Mouse (Mus musculus) liver, embryonic 14.5 days (tissue): Measurements from ENCODE around the gene Txnrd2. TPM values are rescaled to one million over a fixed set of nuclear protein-coding genes. Genes with fewer than 3 reads are reported as not detected.
A peak's percentile ranks its signal among the peaks of the same experiment; 100 is the strongest.

Source experiments
- ATAC-seq: fragments of 200-750 bp; cut with Nextera tagmentation; 2 replicates; pipeline ENCODE4 v1.8.0; 2017; ENCODE audit warnings: moderate number of reproducible peaks, mild to moderate bottlenecking, moderate library complexity; ENCODE audit not compliant: insufficient read depth
- DNase-seq, 3 experiments: peaks; one replicate each; pipeline ENCODE4 v3.0.0-alpha.2; 2012 to 2013; ENCODE audit warnings: low read depth in 3 of 3, low spot score in 3 of 3
- H3K27ac ChIP-seq: fragments of 300-500 bp; sonication (generic); 2 replicates; pipeline ENCODE4 v1.5.1; 2014; ENCODE audit warnings: moderate library complexity, mild to moderate bottlenecking, control low read depth, inconsistent platforms
- H3K27me3 ChIP-seq: fragments of 300-500 bp; sonication (generic); 2 replicates; pipeline ENCODE4 v1.6.1; 2014; ENCODE audit warnings: mild to moderate bottlenecking, low read length, moderate library complexity; ENCODE audit not compliant: control insufficient read depth, insufficient read depth
- H3K36me3 ChIP-seq: fragments of 300-500 bp; sonication (generic); replicated peaks from 2 replicates; pipeline ENCODE4 v1.6.1; 2014; ENCODE audit warnings: low read depth; ENCODE audit not compliant: control insufficient read depth, insufficient read depth
- H3K4me1 ChIP-seq, 2 experiments: fragments of 200-500 bp in 1 of 2; fragments of 300-500 bp in 1 of 2; sonication (generic) in 1 of 2; replicated peaks; 2 replicates each; pipeline ENCODE4 v1.6.1; 2012 to 2014; ENCODE audit warnings: antibody characterized with exemption in 1 of 2, inconsistent platforms in 1 of 2, low read length in 1 of 2; ENCODE audit not compliant: control insufficient read depth in 2 of 2, insufficient read depth in 2 of 2
- H3K4me2 ChIP-seq: fragments of 300-500 bp; sonication (generic); 2 replicates; pipeline ENCODE4 v1.6.1; 2014; ENCODE audit warnings: low read depth, mild to moderate bottlenecking, control low read depth, moderate library complexity
- H3K4me3 ChIP-seq, 2 experiments: fragments of 200-500 bp in 1 of 2; fragments of 300-500 bp in 1 of 2; sonication (generic) in 1 of 2; 2 replicates each; pipeline ENCODE4 v1.5.1; 2012 to 2014; ENCODE audit warnings: low read depth in 2 of 2, low read length in 2 of 2, mild to moderate bottlenecking in 2 of 2, control low read depth in 1 of 2, inconsistent platforms in 1 of 2, moderate library complexity in 1 of 2; ENCODE audit not compliant: insufficient read depth in 1 of 2
- H3K9ac ChIP-seq: fragments of 300-500 bp; sonication (generic); replicated peaks from 2 replicates; pipeline ENCODE4 v1.6.1; 2014; ENCODE audit warnings: mild to moderate bottlenecking, control low read depth, moderate library complexity
- H3K9me3 ChIP-seq: fragments of 300-500 bp; sonication (generic); 2 replicates; pipeline ENCODE4 v1.6.1; 2016; ENCODE audit warnings: low read length, mixed read lengths; ENCODE audit not compliant: control insufficient read depth
- CTCF ChIP-seq: IDR thresholded peaks from 2 replicates; pipeline ENCODE4 v1.5.1; 2016; ENCODE audit warnings: antibody characterized with exemption, low read depth, control low read depth
- EP300 ChIP-seq: IDR thresholded peaks from 2 replicates; pipeline ENCODE4 v1.6.1; 2016; ENCODE audit warnings: antibody characterized with exemption, low read depth
- WGBS: fragments of 180-500 bp; shearing (Covaris S2); extraction: QIAGEN DNeasy Blood & Tissue Kit; methylation state at CpG from one replicate; pipeline ENCODE4 v1.1.7; 2014; ENCODE audit not compliant: insufficient replicate concordance; 5-methylcytosine and 5-hydroxymethylcytosine counted together
- polyA plus RNA-seq, 2 experiments: library from polyadenylated mRNA; depleted of rRNA in 1 of 2; stranded (reverse) in 1 of 2; unstranded in 1 of 2; fragments of >200 nt; fragmentation: Nextera tagmentation in 1 of 2; extraction: Ambion mirVana in 1 of 2; gene quantifications; 2 replicates each; pipeline versions ENCODE4 v1.2.1 to v1.2.3; 2012 to 2014

The Txnrd2 gene
- polyA plus RNA-seq, 2 experiments: 112 to 113 TPM

- Histone ChIP-seq H3K27ac (no peak overlapping the region), H3K27me3 (no peaks in the 10 kb centered on the region), H3K9me3 (no peaks in the 10 kb centered on the region), H3K9ac (no peak overlapping the region), H3K4me1 (peaks cover 17 to 31% of the 10 kb centered on the region in 2 experiments), H3K4me3 (no peak overlapping the region), H3K36me3 (peaks cover 44% of the 10 kb centered on the region), H3K4me2 (no peak overlapping the region)
- DNase-seq (no peak), ATAC-seq (no peak)
- TF ChIP-seq CTCF: no peak
- no peak for TF ChIP-seq EP300
- WGBS: 83% methylated on average over 18 of the region's 18 CpGs
Measured at GRCm38 (mm10) chr16:18416094-18416761, 10.0 kb upstream of the Txnrd2 start.

- no peak overlapping the region for H3K4me2 ChIP-seq
- no peak for ATAC-seq
- H3K36me3 ChIP-seq: peaks cover 43% of the 10 kb centered on the region
- no peak overlapping the region for H3K4me3 ChIP-seq
- H3K27me3 ChIP-seq: no peaks in the 10 kb centered on the region
- no peak for TF ChIP-seq CTCF
- TF ChIP-seq EP300: no peak
- DNase-seq: no peak
- 81% methylated on average over 3 of the region's 3 CpGs for WGBS
- no peaks in the 10 kb centered on the region for H3K9me3 ChIP-seq
- H3K9ac ChIP-seq: no peak overlapping the region
- no peak overlapping the region for H3K27ac ChIP-seq
- peaks cover 17 to 31% of the 10 kb centered on the region in 2 experiments for H3K4me1 ChIP-seq
Measured at GRCm38 (mm10) chr16:18416837-18417236, 9.3 kb upstream of the Txnrd2 start.

DNA sequence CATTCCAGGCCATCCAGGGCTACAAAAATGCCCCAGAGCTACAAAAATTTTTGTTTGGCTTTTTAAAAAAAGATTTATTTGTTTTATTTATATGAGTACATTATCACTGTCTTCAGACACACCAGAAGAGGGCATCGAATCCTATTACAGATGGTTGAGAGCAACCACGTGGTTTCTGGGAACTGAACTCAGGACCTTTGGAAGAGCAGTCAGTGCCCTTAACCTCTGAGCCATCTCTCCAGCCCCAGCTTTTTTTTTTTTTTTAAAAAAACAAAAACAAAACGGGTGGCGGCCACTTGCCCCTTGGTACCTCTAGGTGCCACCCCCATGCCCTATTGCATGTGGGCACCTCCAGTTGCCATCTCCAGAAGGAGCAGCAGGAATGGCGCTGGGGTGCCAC, 8.7 kb upstream of the Txnrd2 start:
- DNase-seq: no peak
- Histone ChIP-seq H3K27ac (no peak overlapping the region), H3K4me3 (no peak overlapping the region), H3K36me3 (peaks cover 47% of the 10 kb centered on the region), H3K4me1 (peaks cover 17 to 31% of the 10 kb centered on the region in 2 experiments), H3K9ac (no peak overlapping the region), H3K27me3 (no peaks in the 10 kb centered on the region), H3K9me3 (no peaks in the 10 kb centered on the region), H3K4me2 (no peak overlapping the region)
- no peak for TF ChIP-seq EP300
- TF ChIP-seq CTCF: no peak
- ATAC-seq: no peak
- 77% methylated on average over 5 of the region's 5 CpGs for WGBS

DNA sequence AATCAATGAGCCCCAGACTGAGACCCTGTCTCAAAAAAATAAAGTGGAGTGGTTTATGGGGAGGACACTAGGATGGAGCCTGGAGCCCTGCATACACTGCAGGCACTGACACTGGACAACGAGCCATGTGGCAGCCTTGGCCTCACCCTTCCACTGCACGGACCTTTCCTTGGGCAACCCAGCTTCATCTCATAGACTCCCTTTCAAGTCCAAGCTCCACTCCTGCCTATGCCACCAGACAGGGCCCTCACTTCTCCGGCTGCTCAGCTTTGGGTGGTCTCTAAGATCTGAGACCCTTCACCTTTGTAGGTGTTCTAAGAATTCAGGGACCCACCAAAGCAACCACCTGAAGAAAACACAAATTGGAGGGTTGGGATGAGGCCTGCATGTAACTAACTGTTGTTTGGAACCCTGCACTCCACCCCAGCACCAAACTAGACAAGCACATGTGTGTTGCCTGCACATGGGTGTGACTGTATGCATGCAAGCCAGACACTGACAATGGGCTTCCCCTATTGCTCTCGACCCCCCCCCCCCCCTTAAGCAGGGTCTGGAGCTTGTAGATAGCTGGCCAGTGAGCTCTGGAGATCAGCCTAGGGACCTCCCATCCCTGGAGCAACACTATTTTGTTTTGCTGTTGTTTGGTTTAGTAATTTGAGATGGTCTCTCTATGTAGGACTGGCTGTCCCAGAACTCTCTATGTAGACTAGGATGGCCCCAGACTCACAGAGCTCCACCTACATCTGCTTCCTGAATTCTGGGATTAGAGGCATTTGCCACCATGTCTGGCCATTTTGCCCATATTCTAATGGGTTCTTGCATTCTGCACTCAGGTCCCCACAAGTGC, 7.2 kb upstream of the Txnrd2 start:
- TF ChIP-seq EP300 (peak; percentile 54; the same call in 1 of the 2 replicates), CTCF (no peak)
- H3K9ac ChIP-seq: peak overlapping the region; percentile 39
- H3K36me3 ChIP-seq: peaks cover 53% of the 10 kb centered on the region
- no peaks in the 10 kb centered on the region for H3K27me3 ChIP-seq
- H3K27ac ChIP-seq: peak overlapping the region; percentile 72
- no peaks in the 10 kb centered on the region for H3K9me3 ChIP-seq
- ATAC-seq: peak; percentile 84
- peak in 2 of 3 experiments; percentile 42 to 48 for DNase-seq
- peak overlapping the region in 1 of 2 experiments; percentile 18; a peak in 1 of 4 replicates for H3K4me3 ChIP-seq
- peaks cover 22 to 32% of the 10 kb centered on the region in 2 experiments for H3K4me1 ChIP-seq
- peak overlapping the region; percentile 58 for H3K4me2 ChIP-seq
- 56% methylated on average over 4 of the region's 4 CpGs for WGBS

GRCm38 (mm10) chr16:18419603-18420026, 6.6 kb upstream of the Txnrd2 start:
- TF ChIP-seq CTCF (no peak), EP300 (peak; percentile 55)
- H3K4me1 ChIP-seq: peaks cover 27 to 38% of the 10 kb centered on the region in 2 experiments
- DNase-seq (peak in 2 of 3 experiments; percentile 35 to 47), ATAC-seq (peak; percentile 70)
- H3K9me3 ChIP-seq: no peaks in the 10 kb centered on the region
- peak overlapping the region; percentile 50 for H3K9ac ChIP-seq
- H3K4me3 ChIP-seq: peak overlapping the region in 1 of 2 experiments; percentile 18; a peak in 1 of 4 replicates
- H3K4me2 ChIP-seq: peak overlapping the region; percentile 58
- H3K36me3 ChIP-seq: peaks cover 58% of the 10 kb centered on the region
- H3K27me3 ChIP-seq: no peaks in the 10 kb centered on the region
- peak overlapping the region; percentile 72 for H3K27ac ChIP-seq
- WGBS: 10% methylated on average over 1 of the region's 1 CpGs
